Mouse (Mus musculus) heart, postnatal 0 days (tissue): ENCODE data around the gene Nrsn1.

Source experiments
- CTCF ChIP-seq: IDR thresholded peaks from 2 replicates; pipeline ENCODE4 v1.5.1; 2016; ENCODE audit warnings: antibody characterized with exemption, control low read depth, low read depth
- EP300 ChIP-seq: IDR thresholded peaks from 2 replicates; pipeline ENCODE4 v1.6.1; 2016; ENCODE audit warnings: antibody characterized with exemption, low read depth

- TF ChIP-seq CTCF: no peak
- TF ChIP-seq EP300: no peak
These were observed 50.0 kb downstream of the Nrsn1 start for GRCm38 (mm10) chr13:25220186-25220787.
